Mouse (Mus musculus) G1E (cell line): ENCODE measurements at regions not wholly inside any gene's neighbourhood (a gene's known extent, or its start where the extent isn't known, plus 50 kb on each side); places are given as distances from the start of the nearest gene placed in this dataset.

Experiments
- CTCF ChIP-seq: IDR thresholded peaks from 2 replicates; pipeline ENCODE4 v1.5.1; 2012; ENCODE audit warnings: low read depth, low read length, inconsistent platforms, mixed read lengths
- GATA1 ChIP-seq: IDR thresholded peaks from 2 replicates; pipeline ENCODE4 v1.6.1; 2012; ENCODE audit warnings: borderline replicate concordance, low read length, inconsistent platforms, mixed read lengths
- GATA2 ChIP-seq: IDR thresholded peaks from 2 replicates; pipeline ENCODE4 v1.6.1; 2012; ENCODE audit warnings: low read depth, low read length, inconsistent platforms, borderline replicate concordance
- TAL1 ChIP-seq: conservative IDR thresholded peaks from 2 replicates; pipeline ENCODE4 v1.6.1; 2012; ENCODE audit warnings: low read depth, low read length, inconsistent platforms, mixed read lengths

DNA sequence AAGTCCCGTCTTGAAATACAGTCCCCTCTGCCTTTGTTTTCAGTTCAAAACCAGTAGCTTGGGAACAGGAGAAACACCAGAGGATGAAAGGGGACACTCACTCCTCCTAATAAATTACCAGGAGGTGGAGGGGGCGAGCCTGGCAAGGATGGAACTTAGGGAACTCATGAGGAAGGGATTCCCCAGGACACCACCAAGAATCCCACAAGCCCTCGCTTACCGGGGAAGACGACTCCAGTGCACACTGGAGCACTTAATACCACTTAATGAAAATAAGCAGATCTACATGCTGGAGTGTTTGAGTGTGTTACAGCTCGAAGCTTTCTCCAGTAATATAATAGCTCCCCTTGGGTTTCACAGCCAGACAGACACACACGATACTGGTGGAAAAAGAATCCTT lies 315.9 kb downstream of the Fat4 start:
- no peak for TF ChIP-seq CTCF
- no peak for TF ChIP-seq GATA1
- TF ChIP-seq GATA2 = no peak
- no peak for TF ChIP-seq TAL1
